Mouse (Mus musculus): ENCODE results near the gene Elavl4. TPM values are rescaled to one million over a fixed set of nuclear protein-coding genes. Genes with fewer than 3 reads are reported as not detected.

The Elavl4 gene
- polyA plus RNA-seq (2015; fragmentation: Nextera tagmentation; extraction: Ambion mirVana): 22.4 and 55.4 TPM in 2 replicates

GRCm38 (mm10) chr4:110351178-110352000 is at the start of gene Elavl4:
TSS of gene Elavl4 (minus strand) at chr4:110351909.

DNA sequence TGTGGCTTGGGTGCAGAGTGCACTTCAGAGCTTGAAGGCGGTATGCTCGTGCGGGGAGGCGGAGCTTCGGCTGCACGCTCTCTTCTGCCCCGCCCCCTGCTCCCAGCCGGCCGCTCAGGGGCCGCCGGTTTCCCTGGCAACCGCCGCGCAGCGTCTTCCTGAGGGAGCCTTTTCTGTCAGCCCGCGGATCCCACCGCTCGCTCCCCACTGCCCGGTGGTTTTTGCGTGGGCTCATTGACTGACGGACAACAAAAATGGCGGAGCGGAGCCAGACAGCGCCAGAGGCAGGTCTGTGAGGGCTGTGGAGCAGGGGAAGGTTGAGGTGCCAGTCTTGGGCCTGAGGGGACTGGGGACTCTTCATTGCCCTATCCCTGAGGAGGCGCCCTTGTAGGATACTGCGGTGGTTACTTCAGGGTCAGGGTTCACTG is 45.9 kb upstream of the Elavl4 start, which contains the start of gene Agbl4:
Gene Agbl4, plus strand, starts transcription at position 44 of the 428 bp plus-strand sequence.

Other genes with a start within 250 kb of the Elavl4 start
- 0.32 and 0.50 TPM in 2 replicates for gene Agbl4, start 45.8 kb upstream of the Elavl4 start, polyA plus RNA-seq (2015; fragmentation: Nextera tagmentation; extraction: Ambion mirVana)

Measured in adrenal gland, postnatal 0 days (tissue).